Mouse (Mus musculus): ENCODE data around the gene 4932415D10Rik. TPM values are rescaled to one million over a fixed set of nuclear protein-coding genes. Genes with fewer than 3 reads are reported as not detected.
A peak's percentile ranks its signal among the peaks of the same experiment; 100 is the strongest.

The 4932415D10Rik gene
- polyA plus RNA-seq (2012; rRNA removed) = not detected in 2 replicates
- polyA plus RNA-seq (2014; fragmentation: Nextera tagmentation; extraction: Ambion mirVana) = not detected in 2 replicates

DNA sequence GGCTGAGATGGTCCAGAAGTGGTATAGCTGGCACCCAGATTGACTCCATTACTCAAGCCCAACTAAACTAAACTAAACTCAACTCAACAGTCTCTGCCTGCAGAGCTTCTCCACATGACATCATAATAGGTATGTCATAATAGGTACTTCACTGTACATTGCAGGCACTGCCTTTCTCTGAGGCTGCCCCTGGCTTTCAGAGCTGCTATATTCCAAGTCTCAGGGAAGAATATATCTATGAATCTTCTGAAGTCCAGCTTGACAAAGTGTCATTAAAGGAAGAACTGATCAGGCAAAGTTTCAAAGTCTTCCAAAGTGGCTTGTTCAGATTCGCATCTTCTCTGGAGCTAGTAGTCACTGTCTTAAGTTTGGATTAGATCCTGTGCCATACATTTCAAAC is at the start of gene 4932415D10Rik:
Gene 4932415D10Rik (minus strand): TSS at position 101 of the 400 bp plus-strand sequence.
- 67% methylated on average over 1 of the region's 1 CpGs for WGBS (ENCODE audit: insufficient replicate concordance)
- Histone ChIP-seq H3K4me1 (replicated peaks; ENCODE audit: control insufficient read depth in 2 of 2, insufficient read depth in 2 of 2, low read length in 1 of 2) (no peaks in the 10 kb centered on the region), H3K36me3 (replicated peaks; ENCODE audit: control insufficient read depth, insufficient read depth, low read depth) (no peaks in the 10 kb centered on the region), H3K4me2 (ENCODE audit: low read depth) (no peak within 1 kb of the TSS), H3K4me3 (ENCODE audit: insufficient read depth in 1 of 2, low read depth in 2 of 2, low read length in 2 of 2) (no peak within 1 kb of the TSS), H3K27me3 (ENCODE audit: control insufficient read depth, insufficient read depth, low read length) (no peaks in the 10 kb centered on the region), H3K9me3 (ENCODE audit: control insufficient read depth, low read length) (no peaks in the 10 kb centered on the region), H3K27ac (no peak within 1 kb of the TSS), H3K9ac (replicated peaks) (no peak within 1 kb of the TSS)
- DNase-seq (ENCODE audit: low read depth in 3 of 3, low spot score in 3 of 3) = no peak
- no peak for ATAC-seq (ENCODE audit: insufficient read depth)
- TF ChIP-seq EP300 (IDR thresholded peaks at IDR 0.05; ENCODE audit: low read depth) (no peak), CTCF (IDR thresholded peaks at IDR 0.05; ENCODE audit: low read depth) (no peak)

DNA sequence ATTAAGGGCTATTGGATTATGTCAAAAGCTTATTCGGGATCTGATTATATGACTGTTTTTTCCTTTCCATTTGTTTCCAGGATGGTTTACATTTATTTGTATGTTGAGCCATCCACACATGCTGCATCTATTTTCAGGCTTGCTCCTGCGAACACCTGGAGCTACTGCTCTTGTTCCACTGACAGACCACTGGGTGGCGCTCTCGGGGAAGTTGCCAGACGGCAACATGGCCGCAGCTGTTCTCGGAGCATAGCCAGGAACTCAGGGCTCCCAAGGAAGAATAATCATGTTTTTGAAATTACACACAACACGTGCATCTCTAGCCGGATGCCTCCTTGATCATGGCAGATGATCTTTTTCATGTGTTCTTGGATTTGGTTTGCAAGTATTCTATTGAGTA is 45.5 kb upstream of the 4932415D10Rik start:
- DNase-seq (ENCODE audit: low read depth in 3 of 3, low spot score in 3 of 3) (no peak), ATAC-seq (ENCODE audit: insufficient read depth) (no peak)
- Histone ChIP-seq H3K27ac (no peak overlapping the region), H3K9ac (replicated peaks) (no peak overlapping the region), H3K4me3 (ENCODE audit: insufficient read depth in 1 of 2, low read depth in 2 of 2, low read length in 2 of 2) (no peak overlapping the region), H3K4me1 (replicated peaks; ENCODE audit: control insufficient read depth in 2 of 2, insufficient read depth in 2 of 2, low read length in 1 of 2) (no peaks in the 10 kb centered on the region), H3K9me3 (ENCODE audit: control insufficient read depth, low read length) (no peaks in the 10 kb centered on the region), H3K27me3 (ENCODE audit: control insufficient read depth, insufficient read depth, low read length) (no peaks in the 10 kb centered on the region), H3K4me2 (ENCODE audit: low read depth) (no peak overlapping the region), H3K36me3 (replicated peaks; ENCODE audit: control insufficient read depth, insufficient read depth, low read depth) (no peaks in the 10 kb centered on the region)
- 64% methylated on average over 9 of the region's 9 CpGs for WGBS (ENCODE audit: insufficient replicate concordance)
- no peak for TF ChIP-seq EP300 (IDR thresholded peaks at IDR 0.05; ENCODE audit: low read depth)
- TF ChIP-seq CTCF (IDR thresholded peaks at IDR 0.05; ENCODE audit: low read depth) = no peak

GRCm38 (mm10) chr10:82355401-82355800 is 39.0 kb upstream of the 4932415D10Rik start:
- H3K4me3 ChIP-seq (ENCODE audit: insufficient read depth in 1 of 2, low read depth in 2 of 2, low read length in 2 of 2) = no peak overlapping the region
- no peak overlapping the region for H3K9ac ChIP-seq (replicated peaks)
- no peak for TF ChIP-seq CTCF (IDR thresholded peaks at IDR 0.05; ENCODE audit: low read depth)
- no peak for TF ChIP-seq EP300 (IDR thresholded peaks at IDR 0.05; ENCODE audit: low read depth)
- H3K36me3 ChIP-seq (replicated peaks; ENCODE audit: control insufficient read depth, insufficient read depth, low read depth) = no peaks in the 10 kb centered on the region
- H3K27me3 ChIP-seq (ENCODE audit: control insufficient read depth, insufficient read depth, low read length) = no peaks in the 10 kb centered on the region
- 0 out of 4 replicates have a peak, but pooled peaks cover 0 to 2% of the 10 kb centered on the region in 2 experiments for H3K4me1 ChIP-seq (replicated peaks; ENCODE audit: control insufficient read depth in 2 of 2, insufficient read depth in 2 of 2, low read length in 1 of 2)
- DNase-seq (ENCODE audit: low read depth in 3 of 3, low spot score in 3 of 3) = no peak
- no peak overlapping the region for H3K4me2 ChIP-seq (ENCODE audit: low read depth)
- 82% methylated on average over 4 of the region's 4 CpGs for WGBS (ENCODE audit: insufficient replicate concordance)
- H3K9me3 ChIP-seq (ENCODE audit: control insufficient read depth, low read length) = no peaks in the 10 kb centered on the region
- no peak overlapping the region for H3K27ac ChIP-seq
- no peak for ATAC-seq (ENCODE audit: insufficient read depth)

DNA sequence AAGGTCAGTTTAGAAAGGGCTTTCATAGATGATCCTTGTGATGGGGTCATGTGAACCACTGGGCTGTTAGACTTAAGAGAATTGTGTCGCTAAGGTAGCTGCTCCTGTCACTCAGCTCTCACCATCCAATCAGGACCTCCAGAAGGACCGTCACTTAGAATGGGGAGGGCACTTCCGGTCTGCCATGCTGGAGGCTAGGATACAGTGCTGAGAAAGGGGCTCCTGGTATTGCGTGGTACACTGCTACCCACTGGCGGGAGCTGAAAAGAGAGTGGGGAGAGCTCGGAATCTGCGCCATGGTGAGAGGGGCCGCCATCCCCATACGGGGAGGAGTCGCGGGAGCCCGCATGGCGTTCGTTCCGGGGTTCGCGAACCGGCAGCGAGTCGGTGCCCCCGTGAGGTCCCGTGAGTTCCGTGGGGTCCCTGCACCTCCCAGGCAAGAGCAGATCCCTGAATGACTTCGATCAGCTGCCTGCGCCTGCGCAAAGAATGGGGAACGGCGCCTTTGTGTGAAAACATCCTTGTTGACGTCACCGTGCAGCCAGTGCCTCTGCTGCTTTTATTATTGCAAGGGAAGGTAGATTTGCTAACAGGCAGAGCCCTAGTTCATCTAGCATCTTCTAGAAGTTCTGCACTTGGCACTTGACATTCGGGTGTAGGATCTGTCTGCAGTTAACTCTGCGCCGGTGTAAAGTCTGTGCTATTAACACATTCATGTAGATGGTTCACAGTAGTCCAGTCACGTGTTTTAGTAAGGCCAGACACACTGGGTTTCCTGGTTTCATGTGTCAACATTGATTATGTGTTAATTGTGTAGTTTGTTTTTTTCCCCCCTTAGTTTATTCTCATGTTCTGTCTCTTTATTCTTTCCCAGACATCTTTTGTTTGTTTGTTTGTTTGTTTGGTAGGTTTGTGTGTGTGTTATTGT is 38.0 kb upstream of the 4932415D10Rik start, which contains the start of gene Gm4924:
Gene Gm4924 (plus strand): TSS at position 173 of the 928 bp plus-strand sequence.
- no peaks in the 10 kb centered on the region for H3K9me3 ChIP-seq (ENCODE audit: control insufficient read depth, low read length)

GRCm38 (mm10) chr10:82329826-82330225 is 13.4 kb upstream of the 4932415D10Rik start:
- no peaks in the 10 kb centered on the region for H3K36me3 ChIP-seq (replicated peaks; ENCODE audit: control insufficient read depth, insufficient read depth, low read depth)
- no peaks in the 10 kb centered on the region for H3K9me3 ChIP-seq (ENCODE audit: control insufficient read depth, low read length)
- H3K4me2 ChIP-seq (ENCODE audit: low read depth) = no peak overlapping the region
- H3K4me3 ChIP-seq (ENCODE audit: insufficient read depth in 1 of 2, low read depth in 2 of 2, low read length in 2 of 2) = no peak overlapping the region
- H3K9ac ChIP-seq (replicated peaks) = no peak overlapping the region
- no peak overlapping the region for H3K27ac ChIP-seq
- TF ChIP-seq CTCF (IDR thresholded peaks at IDR 0.05; ENCODE audit: low read depth) (no peak), EP300 (IDR thresholded peaks at IDR 0.05; ENCODE audit: low read depth) (no peak)
- H3K27me3 ChIP-seq (ENCODE audit: control insufficient read depth, insufficient read depth, low read length) = no peaks in the 10 kb centered on the region
- no peak for ATAC-seq (ENCODE audit: insufficient read depth)
- WGBS (ENCODE audit: insufficient replicate concordance) = 58% methylated on average over 5 of the region's 5 CpGs
- H3K4me1 ChIP-seq (replicated peaks; ENCODE audit: control insufficient read depth in 2 of 2, insufficient read depth in 2 of 2, low read length in 1 of 2) = no peaks in the 10 kb centered on the region
- no peak for DNase-seq (ENCODE audit: low read depth in 3 of 3, low spot score in 3 of 3)

More for the DNA sequence above, 38.0 kb upstream of the 4932415D10Rik start, which contains the start of gene Gm4924:
- no peak within 1 kb of the TSS for H3K27ac ChIP-seq
- no peaks in the 10 kb centered on the region for H3K36me3 ChIP-seq (replicated peaks; ENCODE audit: control insufficient read depth, insufficient read depth, low read depth)
- 5% methylated on average over 34 of the region's 34 CpGs for WGBS (ENCODE audit: insufficient replicate concordance)
- H3K9ac ChIP-seq (replicated peaks) = peak within 1 kb of the TSS; percentile 64
- TF ChIP-seq EP300 (IDR thresholded peaks at IDR 0.05; ENCODE audit: low read depth) = no peak
- no peak for TF ChIP-seq CTCF (IDR thresholded peaks at IDR 0.05; ENCODE audit: low read depth)
- peak within 1 kb of the TSS; percentile 66 to 75 for H3K4me3 ChIP-seq (ENCODE audit: insufficient read depth in 1 of 2, low read depth in 2 of 2, low read length in 2 of 2)
- DNase-seq (ENCODE audit: low read depth in 3 of 3, low spot score in 3 of 3) (peak; percentile 51 to 62 (median 60)), ATAC-seq (ENCODE audit: insufficient read depth) (peak; percentile 96)
- H3K27me3 ChIP-seq (ENCODE audit: control insufficient read depth, insufficient read depth, low read length) = no peaks in the 10 kb centered on the region
- 0 out of 4 replicates have a peak, but pooled peaks cover 0 to 2% of the 10 kb centered on the region in 2 experiments for H3K4me1 ChIP-seq (replicated peaks; ENCODE audit: control insufficient read depth in 2 of 2, insufficient read depth in 2 of 2, low read length in 1 of 2)
- peak within 1 kb of the TSS; percentile 68 for H3K4me2 ChIP-seq (ENCODE audit: low read depth)

Measured in liver, embryonic 14.5 days (tissue).